Mouse (Mus musculus): ENCODE data around the gene Fis1.
"Not testable (repeated sequence)": the region's sequence is repeated elsewhere in the genome, so short reads cannot be mapped to it uniquely, and the experiment has no call there.

The Fis1 gene

GRCm38 (mm10) chr5:136953015-136953414 is at the start of gene Fis1:
TSS of gene Fis1 (plus strand) at chr5:136953275.
- DNase-seq (ENCODE audit: low spot score): peak; percentile 96

GRCm38 (mm10) chr5:136904621-136905020 is 48.5 kb upstream of the Fis1 start:
- no peak for DNase-seq (ENCODE audit: low spot score)

GRCm38 (mm10) chr5:136905630-136906029 is 47.4 kb upstream of the Fis1 start:
- DNase-seq (ENCODE audit: low spot score): no peak

- DNase-seq (ENCODE audit: low spot score): no peak
Measured at GRCm38 (mm10) chr5:136907587-136907986, 45.5 kb upstream of the Fis1 start.

GRCm38 (mm10) chr5:136907991-136908857 is 44.9 kb upstream of the Fis1 start, which contains the start of gene Ift22:
TSS of gene Ift22 (plus strand) at chr5:136908150.
- DNase-seq (ENCODE audit: low spot score): peak; percentile 84

- DNase-seq (ENCODE audit: low spot score): no peak
Measured at GRCm38 (mm10) chr5:136914183-136914582, 38.9 kb upstream of the Fis1 start.

- no peak for DNase-seq (ENCODE audit: low spot score)
Measured at GRCm38 (mm10) chr5:136917613-136918242, 35.3 kb upstream of the Fis1 start.

GRCm38 (mm10) chr5:136918655-136919472 is 34.2 kb upstream of the Fis1 start:
- DNase-seq (ENCODE audit: low spot score): peak; percentile 44

- no peak for DNase-seq (ENCODE audit: low spot score)
Measured at GRCm38 (mm10) chr5:136919546-136920301, 33.4 kb upstream of the Fis1 start.

- no peak for DNase-seq (ENCODE audit: low spot score)
Measured at GRCm38 (mm10) chr5:136922830-136923229, 30.2 kb upstream of the Fis1 start.

GRCm38 (mm10) chr5:136923751-136924478 is 29.2 kb upstream of the Fis1 start:
- DNase-seq (ENCODE audit: low spot score): no peak

GRCm38 (mm10) chr5:136929073-136929472 is 24.0 kb upstream of the Fis1 start:
- peak; percentile 46 for DNase-seq (ENCODE audit: low spot score)

GRCm38 (mm10) chr5:136931896-136932295 is 21.2 kb upstream of the Fis1 start:
- DNase-seq (ENCODE audit: low spot score): no peak

GRCm38 (mm10) chr5:136932956-136933355 is 20.1 kb upstream of the Fis1 start:
- DNase-seq (ENCODE audit: low spot score): no peak

GRCm38 (mm10) chr5:136933930-136934329 is 19.1 kb upstream of the Fis1 start:
- DNase-seq (ENCODE audit: low spot score): no peak

GRCm38 (mm10) chr5:136935905-136936695 is 17.0 kb upstream of the Fis1 start:
- no peak for DNase-seq (ENCODE audit: low spot score)

GRCm38 (mm10) chr5:136936750-136937149 is 16.3 kb upstream of the Fis1 start:
- DNase-seq (ENCODE audit: low spot score): no peak

- no peak for DNase-seq (ENCODE audit: low spot score)
Measured at GRCm38 (mm10) chr5:136937621-136938020, 15.5 kb upstream of the Fis1 start.

- DNase-seq (ENCODE audit: low spot score): no peak
Measured at GRCm38 (mm10) chr5:136939284-136939683, 13.8 kb upstream of the Fis1 start.

GRCm38 (mm10) chr5:136940029-136940428 is 13.0 kb upstream of the Fis1 start:
- DNase-seq (ENCODE audit: low spot score): not testable (repeated sequence)

Data from ovary, adult 18-20 months (tissue).